Mouse (Mus musculus): ENCODE measurements at regions not wholly inside any gene's neighbourhood (a gene's known extent, or its start where the extent isn't known, plus 50 kb on each side); places are given as distances from the start of the nearest gene placed in this dataset.

GRCm38 (mm10) chr9:41590164-41590563 is 428.7 kb upstream of the Ubash3b start:
- Histone ChIP-seq H3K27me3 (replicated peaks; ENCODE audit: control insufficient read depth, insufficient read depth, low read length) (no peaks in the 10 kb centered on the region), H3K4me1 (ENCODE audit: control insufficient read depth, insufficient read depth, low read length) (peaks cover 5% of the 10 kb centered on the region; the same call in 1 of the 2 replicates), H3K4me3 (ENCODE audit: insufficient read depth, low read depth, low read length) (no peak overlapping the region), H3K27ac (ENCODE audit: insufficient read depth, low read depth, low read length) (no peak overlapping the region), H3K36me3 (ENCODE audit: control insufficient read depth, insufficient read depth, low read length) (no peaks in the 10 kb centered on the region)
- TF ChIP-seq CTCF (conservative IDR thresholded peaks at IDR 0.05; ENCODE audit: insufficient read depth, insufficient read length, low read depth, low read length) (no peak), POLR2A (IDR thresholded peaks at IDR 0.05; ENCODE audit: low read depth, low read length) (no peak)
- WGBS, result 76% methylated on average over 4 of the region's 4 CpGs
- peak; percentile 32 for DNase-seq

GRCm38 (mm10) chr9:41588466-41589425 is 427.2 kb upstream of the Ubash3b start:
- Histone ChIP-seq H3K4me3 (ENCODE audit: insufficient read depth, low read depth, low read length) (no peak overlapping the region), H3K36me3 (ENCODE audit: control insufficient read depth, insufficient read depth, low read length) (no peaks in the 10 kb centered on the region), H3K4me1 (ENCODE audit: control insufficient read depth, insufficient read depth, low read length) (peaks cover 5% of the 10 kb centered on the region; the same call in 1 of the 2 replicates), H3K27me3 (replicated peaks; ENCODE audit: control insufficient read depth, insufficient read depth, low read length) (no peaks in the 10 kb centered on the region), H3K27ac (ENCODE audit: insufficient read depth, low read depth, low read length) (no peak overlapping the region)
- DNase-seq, result no peak
- WGBS, result 86% methylated on average over 9 of the region's 9 CpGs
- no peak for TF ChIP-seq CTCF (conservative IDR thresholded peaks at IDR 0.05; ENCODE audit: insufficient read depth, insufficient read length, low read depth, low read length)
- no peak for TF ChIP-seq POLR2A (IDR thresholded peaks at IDR 0.05; ENCODE audit: low read depth, low read length)

DNA sequence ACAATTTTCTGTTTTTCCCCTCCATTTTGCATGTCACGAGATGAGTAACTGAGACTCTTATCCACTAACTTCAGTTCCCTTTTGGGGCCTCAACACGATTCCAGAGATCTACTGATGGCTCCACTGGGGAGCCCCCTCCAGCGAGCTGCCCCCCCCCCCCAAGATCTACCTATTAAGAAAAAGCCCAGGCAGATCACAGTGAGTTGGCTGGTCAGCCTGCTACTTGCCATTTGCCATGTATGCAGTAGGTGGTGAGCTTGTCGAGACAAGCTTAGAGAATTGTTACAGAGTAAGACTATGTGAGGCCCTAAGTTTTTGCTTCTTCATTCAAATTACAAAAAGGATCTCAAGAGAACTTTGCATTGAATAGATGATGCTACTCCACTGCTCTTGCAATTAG is 426.3 kb upstream of the Ubash3b start:
- no peaks in the 10 kb centered on the region for H3K36me3 ChIP-seq (ENCODE audit: control insufficient read depth, insufficient read depth, low read length)
- no peak for TF ChIP-seq POLR2A (IDR thresholded peaks at IDR 0.05; ENCODE audit: low read depth, low read length)
- no peak for TF ChIP-seq CTCF (conservative IDR thresholded peaks at IDR 0.05; ENCODE audit: insufficient read depth, insufficient read length, low read depth, low read length)
- WGBS, result 72% methylated on average over 4 of the region's 4 CpGs
- H3K27ac ChIP-seq (ENCODE audit: insufficient read depth, low read depth, low read length), result no peak overlapping the region
- H3K4me1 ChIP-seq (ENCODE audit: control insufficient read depth, insufficient read depth, low read length), result peaks cover 5% of the 10 kb centered on the region; the same call in 1 of the 2 replicates
- no peaks in the 10 kb centered on the region for H3K27me3 ChIP-seq (replicated peaks; ENCODE audit: control insufficient read depth, insufficient read depth, low read length)
- no peak overlapping the region for H3K4me3 ChIP-seq (ENCODE audit: insufficient read depth, low read depth, low read length)
- DNase-seq, result no peak

- no peak overlapping the region for H3K4me3 ChIP-seq (ENCODE audit: insufficient read depth, low read depth, low read length)
- no peaks in the 10 kb centered on the region for H3K36me3 ChIP-seq (ENCODE audit: control insufficient read depth, insufficient read depth, low read length)
- peaks cover 5% of the 10 kb centered on the region; the same call in 1 of the 2 replicates for H3K4me1 ChIP-seq (ENCODE audit: control insufficient read depth, insufficient read depth, low read length)
- WGBS, result 80% methylated on average over 4 of the region's 4 CpGs
- peak; percentile 60 for DNase-seq
- no peak for TF ChIP-seq POLR2A (IDR thresholded peaks at IDR 0.05; ENCODE audit: low read depth, low read length)
- no peak for TF ChIP-seq CTCF (conservative IDR thresholded peaks at IDR 0.05; ENCODE audit: insufficient read depth, insufficient read length, low read depth, low read length)
- no peaks in the 10 kb centered on the region for H3K27me3 ChIP-seq (replicated peaks; ENCODE audit: control insufficient read depth, insufficient read depth, low read length)
- no peak overlapping the region for H3K27ac ChIP-seq (ENCODE audit: insufficient read depth, low read depth, low read length)
These were observed 425.6 kb upstream of the Ubash3b start for GRCm38 (mm10) chr9:41586966-41587570.

- no peaks in the 10 kb centered on the region for H3K36me3 ChIP-seq (ENCODE audit: control insufficient read depth, insufficient read depth, low read length)
- 79% methylated on average over 7 of the region's 7 CpGs for WGBS
- H3K4me3 ChIP-seq (ENCODE audit: insufficient read depth, low read depth, low read length), result no peak overlapping the region
- H3K4me1 ChIP-seq (ENCODE audit: control insufficient read depth, insufficient read depth, low read length), result peaks cover 5% of the 10 kb centered on the region; the same call in 1 of the 2 replicates
- no peaks in the 10 kb centered on the region for H3K27me3 ChIP-seq (replicated peaks; ENCODE audit: control insufficient read depth, insufficient read depth, low read length)
- no peak for TF ChIP-seq CTCF (conservative IDR thresholded peaks at IDR 0.05; ENCODE audit: insufficient read depth, insufficient read length, low read depth, low read length)
- TF ChIP-seq POLR2A (IDR thresholded peaks at IDR 0.05; ENCODE audit: low read depth, low read length), result no peak
- H3K27ac ChIP-seq (ENCODE audit: insufficient read depth, low read depth, low read length), result no peak overlapping the region
- DNase-seq, result peak; percentile 22
These were observed 424.8 kb upstream of the Ubash3b start for GRCm38 (mm10) chr9:41586291-41586690.

- no peaks in the 10 kb centered on the region for H3K36me3 ChIP-seq (ENCODE audit: control insufficient read depth, insufficient read depth, low read length)
- no peaks in the 10 kb centered on the region for H3K27me3 ChIP-seq (replicated peaks; ENCODE audit: control insufficient read depth, insufficient read depth, low read length)
- TF ChIP-seq POLR2A (IDR thresholded peaks at IDR 0.05; ENCODE audit: low read depth, low read length) (no peak), CTCF (conservative IDR thresholded peaks at IDR 0.05; ENCODE audit: insufficient read depth, insufficient read length, low read depth, low read length) (no peak)
- H3K4me1 ChIP-seq (ENCODE audit: control insufficient read depth, insufficient read depth, low read length), result peaks cover 5% of the 10 kb centered on the region; the same call in 1 of the 2 replicates
- 73% methylated on average over 5 of the region's 5 CpGs for WGBS
- H3K27ac ChIP-seq (ENCODE audit: insufficient read depth, low read depth, low read length), result no peak overlapping the region
- DNase-seq, result no peak
- no peak overlapping the region for H3K4me3 ChIP-seq (ENCODE audit: insufficient read depth, low read depth, low read length)
These were observed 424.3 kb upstream of the Ubash3b start for GRCm38 (mm10) chr9:41585771-41586170.

GRCm38 (mm10) chr9:41585012-41585411 is 423.5 kb upstream of the Ubash3b start:
- Histone ChIP-seq H3K4me3 (ENCODE audit: insufficient read depth, low read depth, low read length) (no peak overlapping the region), H3K27me3 (replicated peaks; ENCODE audit: control insufficient read depth, insufficient read depth, low read length) (no peaks in the 10 kb centered on the region), H3K4me1 (ENCODE audit: control insufficient read depth, insufficient read depth, low read length) (peaks cover 5% of the 10 kb centered on the region; the same call in 1 of the 2 replicates), H3K36me3 (ENCODE audit: control insufficient read depth, insufficient read depth, low read length) (no peaks in the 10 kb centered on the region), H3K27ac (ENCODE audit: insufficient read depth, low read depth, low read length) (no peak overlapping the region)
- TF ChIP-seq CTCF (conservative IDR thresholded peaks at IDR 0.05; ENCODE audit: insufficient read depth, insufficient read length, low read depth, low read length), result no peak
- TF ChIP-seq POLR2A (IDR thresholded peaks at IDR 0.05; ENCODE audit: low read depth, low read length), result no peak
- no peak for DNase-seq
- 77% methylated on average over 7 of the region's 7 CpGs for WGBS
